Mouse (Mus musculus): ENCODE measurements around the gene Adgrf1. TPM values are rescaled to one million over a fixed set of nuclear protein-coding genes. Genes with fewer than 3 reads are reported as not detected.

Gene Adgrf1
- 0.06 and 0.17 TPM in 2 replicates for polyA plus RNA-seq (2012; rRNA removed)

DNA sequence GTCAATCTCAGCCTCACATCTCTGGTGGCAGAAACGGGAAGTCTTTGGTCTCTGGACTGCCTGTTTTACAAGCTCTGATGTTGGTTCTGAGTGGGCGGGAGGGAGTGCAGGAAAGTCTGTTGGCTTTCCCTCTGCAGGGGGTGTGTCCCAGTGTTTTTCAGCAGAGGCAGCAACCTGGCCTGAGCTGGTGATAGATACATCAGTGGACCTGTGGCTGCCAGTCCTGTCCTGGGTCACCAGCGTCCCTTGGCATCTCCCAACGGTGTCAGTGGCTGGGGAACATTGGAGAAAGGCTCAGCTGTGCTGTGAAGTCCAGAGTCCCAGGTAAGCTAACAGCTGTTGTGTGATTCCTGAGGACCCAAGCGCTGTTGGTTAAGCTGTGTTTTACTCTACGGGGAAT, at the start of gene Adgrf1:
Adgrf1 (plus strand) TSS at position 169 of the 400 bp plus-strand sequence.
- Histone ChIP-seq H3K27ac (ENCODE audit: insufficient read depth, low read depth, low read length) (no peak within 1 kb of the TSS), H3K27me3 (ENCODE audit: control insufficient read depth, insufficient read depth, low read length) (no peaks in the 10 kb centered on the region), H3K36me3 (ENCODE audit: control insufficient read depth, insufficient read depth, low read length) (no peaks in the 10 kb centered on the region), H3K4me1 (ENCODE audit: control insufficient read depth, insufficient read depth, insufficient read length, low read length) (peaks cover 4% of the 10 kb centered on the region; the same call in 1 of the 2 replicates), H3K4me3 (ENCODE audit: low read depth, low read length) (no peak within 1 kb of the TSS)
- 12% methylated on average over 6 of the region's 6 CpGs for WGBS
- no peak for TF ChIP-seq POLR2A (IDR thresholded peaks at IDR 0.05; ENCODE audit: low read depth, low read length)
- no peak for TF ChIP-seq CTCF (IDR thresholded peaks at IDR 0.05; ENCODE audit: extremely low read depth, insufficient read length, insufficient replicate concordance, low read depth, low read length)

DNA sequence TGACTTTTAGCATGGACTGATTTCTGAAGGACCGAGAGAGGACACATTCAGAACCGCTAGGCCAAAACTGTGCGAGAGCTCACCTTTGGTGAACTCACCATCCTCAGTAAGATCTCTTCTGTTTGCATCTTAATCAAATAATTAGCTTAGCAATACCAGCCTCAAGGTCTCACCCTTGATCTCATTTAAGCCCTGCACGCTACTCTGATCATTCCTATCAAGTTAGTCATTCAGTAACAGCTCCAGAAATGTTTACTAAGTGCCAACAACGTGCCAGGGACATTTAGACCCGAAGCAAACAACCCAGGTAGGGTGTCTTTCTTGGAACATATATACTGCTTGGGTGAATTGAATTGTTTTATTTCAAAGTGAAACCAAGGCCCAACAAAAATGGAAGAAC, 44.0 kb upstream of the Adgrf1 start:
- Histone ChIP-seq H3K27me3 (ENCODE audit: control insufficient read depth, insufficient read depth, low read length) (no peaks in the 10 kb centered on the region), H3K36me3 (ENCODE audit: control insufficient read depth, insufficient read depth, low read length) (no peaks in the 10 kb centered on the region), H3K4me3 (ENCODE audit: low read depth, low read length) (no peak overlapping the region), H3K27ac (ENCODE audit: insufficient read depth, low read depth, low read length) (no peak overlapping the region), H3K4me1 (ENCODE audit: control insufficient read depth, insufficient read depth, insufficient read length, low read length) (no peaks in the 10 kb centered on the region)
- 45% methylated on average over 6 of the region's 6 CpGs for WGBS
- TF ChIP-seq CTCF (IDR thresholded peaks at IDR 0.05; ENCODE audit: extremely low read depth, insufficient read length, insufficient replicate concordance, low read depth, low read length) (no peak), POLR2A (IDR thresholded peaks at IDR 0.05; ENCODE audit: low read depth, low read length) (no peak)

DNA sequence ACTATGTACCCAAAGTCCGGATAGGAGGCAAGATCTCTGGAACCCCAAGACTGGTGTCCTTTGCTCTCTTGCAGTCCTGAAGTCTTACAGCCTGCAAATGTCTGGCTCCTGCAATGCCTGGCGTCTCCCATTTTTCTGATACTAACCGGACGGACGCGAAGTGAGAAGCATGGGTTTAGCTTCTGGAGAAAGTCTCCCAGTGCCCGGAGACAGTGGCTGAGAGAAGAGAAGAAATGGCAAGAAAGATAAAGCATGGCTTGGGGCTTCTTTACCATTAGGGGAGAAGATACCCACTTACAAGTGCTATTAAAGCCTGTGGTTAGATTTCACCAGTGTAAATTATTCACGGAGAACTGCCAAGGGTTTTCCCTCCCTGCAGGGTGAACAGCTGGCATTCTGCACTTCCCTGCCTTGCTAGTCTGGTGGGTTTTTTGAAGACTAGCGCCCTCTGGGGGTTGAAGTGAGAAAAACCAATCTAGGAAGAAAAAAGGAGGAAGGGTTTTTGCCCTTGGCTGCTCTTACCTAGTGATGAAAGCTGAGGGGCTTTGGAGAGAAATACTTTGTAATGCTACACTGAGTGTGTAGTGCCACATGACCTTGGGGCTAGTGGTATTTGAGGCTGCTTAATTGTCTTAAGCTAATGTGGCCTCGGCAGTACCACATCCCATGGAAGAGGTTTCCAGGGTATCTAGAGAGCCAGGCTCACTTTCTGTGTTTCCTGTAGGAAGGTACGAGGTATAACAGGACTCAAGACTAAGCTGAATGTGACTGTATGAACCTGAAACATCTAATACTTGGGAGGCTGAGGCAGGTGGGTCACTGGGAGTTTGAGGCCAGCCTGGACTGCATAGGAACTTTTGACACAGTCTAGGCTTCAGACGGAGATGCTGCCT, 40.3 kb upstream of the Adgrf1 start:
- Histone ChIP-seq H3K36me3 (ENCODE audit: control insufficient read depth, insufficient read depth, low read length) (no peaks in the 10 kb centered on the region), H3K4me1 (ENCODE audit: control insufficient read depth, insufficient read depth, insufficient read length, low read length) (no peaks in the 10 kb centered on the region), H3K27ac (ENCODE audit: insufficient read depth, low read depth, low read length) (no peak overlapping the region), H3K4me3 (ENCODE audit: low read depth, low read length) (no peak overlapping the region), H3K27me3 (ENCODE audit: control insufficient read depth, insufficient read depth, low read length) (no peaks in the 10 kb centered on the region)
- 29% methylated on average over 12 of the region's 12 CpGs for WGBS
- no peak for TF ChIP-seq POLR2A (IDR thresholded peaks at IDR 0.05; ENCODE audit: low read depth, low read length)
- TF ChIP-seq CTCF (IDR thresholded peaks at IDR 0.05; ENCODE audit: extremely low read depth, insufficient read length, insufficient replicate concordance, low read depth, low read length) = peak; percentile 66; the same call in 1 of the 2 replicates

DNA sequence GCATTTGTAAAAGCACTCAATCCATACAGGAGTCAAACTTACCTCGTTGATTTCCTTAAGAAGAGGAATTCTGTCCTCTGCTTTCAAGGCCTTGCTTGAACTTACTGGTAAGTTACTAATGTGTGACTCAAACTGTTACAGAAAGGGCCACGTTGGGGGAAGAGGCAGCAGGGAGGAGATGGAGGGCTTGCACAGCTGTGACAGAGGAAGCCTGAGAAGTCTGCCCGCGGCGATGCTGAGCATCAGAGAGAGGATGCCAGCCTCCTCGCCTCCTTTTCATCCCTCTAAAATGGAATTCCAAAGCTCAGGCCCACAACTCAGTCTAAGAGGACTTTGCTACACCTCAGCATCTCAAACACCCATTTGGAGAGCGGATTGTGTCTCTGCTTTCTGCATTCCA, 39.3 kb upstream of the Adgrf1 start:
- Histone ChIP-seq H3K4me1 (ENCODE audit: control insufficient read depth, insufficient read depth, insufficient read length, low read length) (no peaks in the 10 kb centered on the region), H3K4me3 (ENCODE audit: low read depth, low read length) (no peak overlapping the region), H3K27me3 (ENCODE audit: control insufficient read depth, insufficient read depth, low read length) (no peaks in the 10 kb centered on the region), H3K27ac (ENCODE audit: insufficient read depth, low read depth, low read length) (no peak overlapping the region), H3K36me3 (ENCODE audit: control insufficient read depth, insufficient read depth, low read length) (no peaks in the 10 kb centered on the region)
- TF ChIP-seq POLR2A (IDR thresholded peaks at IDR 0.05; ENCODE audit: low read depth, low read length) (no peak), CTCF (IDR thresholded peaks at IDR 0.05; ENCODE audit: extremely low read depth, insufficient read length, insufficient replicate concordance, low read depth, low read length) (no peak)
- 90% methylated on average over 7 of the region's 7 CpGs for WGBS

DNA sequence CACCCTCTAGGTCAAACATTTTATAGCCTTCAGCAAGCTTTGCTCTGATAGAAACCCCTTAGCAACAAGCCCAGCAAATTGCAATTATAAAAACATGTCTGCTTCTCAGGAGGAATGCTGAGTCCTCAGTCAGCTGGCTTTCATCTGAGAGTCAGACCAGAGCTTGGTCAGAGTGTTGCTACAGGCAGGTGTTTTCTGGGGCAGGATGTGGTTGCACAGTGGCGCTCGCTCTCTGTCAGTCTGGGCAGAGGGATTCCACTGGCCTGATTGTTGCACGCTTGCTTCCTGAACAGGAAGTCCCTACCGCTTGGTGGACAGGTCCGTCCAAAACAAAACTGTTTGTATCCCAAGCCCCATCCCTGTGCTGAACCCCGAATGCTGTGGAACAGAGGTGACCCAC, 37.4 kb upstream of the Adgrf1 start:
- Histone ChIP-seq H3K27ac (ENCODE audit: insufficient read depth, low read depth, low read length) (no peak overlapping the region), H3K36me3 (ENCODE audit: control insufficient read depth, insufficient read depth, low read length) (no peaks in the 10 kb centered on the region), H3K27me3 (ENCODE audit: control insufficient read depth, insufficient read depth, low read length) (no peaks in the 10 kb centered on the region), H3K4me3 (ENCODE audit: low read depth, low read length) (no peak overlapping the region), H3K4me1 (ENCODE audit: control insufficient read depth, insufficient read depth, insufficient read length, low read length) (no peaks in the 10 kb centered on the region)
- 26% methylated on average over 6 of the region's 6 CpGs for WGBS
- TF ChIP-seq CTCF (IDR thresholded peaks at IDR 0.05; ENCODE audit: extremely low read depth, insufficient read length, insufficient replicate concordance, low read depth, low read length) (no peak), POLR2A (IDR thresholded peaks at IDR 0.05; ENCODE audit: low read depth, low read length) (no peak)

DNA sequence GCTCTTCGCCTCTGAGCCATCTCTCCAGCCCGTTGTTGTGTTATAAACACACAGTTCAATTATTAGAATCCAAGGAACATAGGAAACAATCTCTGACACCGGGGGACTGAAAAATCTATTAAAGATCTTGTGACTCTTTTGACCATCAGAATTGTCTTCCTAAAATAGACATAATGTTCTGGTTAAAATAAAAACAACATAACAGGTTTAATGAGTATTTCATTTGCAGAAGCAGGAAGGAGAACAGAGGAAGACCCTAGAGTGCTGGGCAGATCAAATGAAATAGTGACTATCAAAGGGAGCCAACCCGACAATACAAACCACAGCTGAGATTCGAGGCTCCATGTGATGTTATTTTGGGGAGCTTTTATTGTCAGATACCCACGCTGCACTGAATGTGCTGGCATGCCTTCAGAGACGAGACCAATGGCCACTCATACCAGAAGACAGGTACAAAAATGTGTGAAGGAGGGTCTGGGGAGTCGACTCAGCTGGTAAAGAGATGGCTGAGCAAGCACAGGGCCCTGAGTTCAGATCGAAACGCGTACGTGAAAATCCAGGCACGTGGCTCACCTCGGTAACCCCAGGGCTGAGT, 33.4 kb upstream of the Adgrf1 start:
- no peaks in the 10 kb centered on the region for H3K36me3 ChIP-seq (ENCODE audit: control insufficient read depth, insufficient read depth, low read length)
- H3K27ac ChIP-seq (ENCODE audit: insufficient read depth, low read depth, low read length) = no peak overlapping the region
- no peak for TF ChIP-seq POLR2A (IDR thresholded peaks at IDR 0.05; ENCODE audit: low read depth, low read length)
- no peak for TF ChIP-seq CTCF (IDR thresholded peaks at IDR 0.05; ENCODE audit: extremely low read depth, insufficient read length, insufficient replicate concordance, low read depth, low read length)
- H3K4me3 ChIP-seq (ENCODE audit: low read depth, low read length) = no peak overlapping the region
- no peaks in the 10 kb centered on the region for H3K27me3 ChIP-seq (ENCODE audit: control insufficient read depth, insufficient read depth, low read length)
- no peaks in the 10 kb centered on the region for H3K4me1 ChIP-seq (ENCODE audit: control insufficient read depth, insufficient read depth, insufficient read length, low read length)
- WGBS = 79% methylated on average over 14 of the region's 14 CpGs

DNA sequence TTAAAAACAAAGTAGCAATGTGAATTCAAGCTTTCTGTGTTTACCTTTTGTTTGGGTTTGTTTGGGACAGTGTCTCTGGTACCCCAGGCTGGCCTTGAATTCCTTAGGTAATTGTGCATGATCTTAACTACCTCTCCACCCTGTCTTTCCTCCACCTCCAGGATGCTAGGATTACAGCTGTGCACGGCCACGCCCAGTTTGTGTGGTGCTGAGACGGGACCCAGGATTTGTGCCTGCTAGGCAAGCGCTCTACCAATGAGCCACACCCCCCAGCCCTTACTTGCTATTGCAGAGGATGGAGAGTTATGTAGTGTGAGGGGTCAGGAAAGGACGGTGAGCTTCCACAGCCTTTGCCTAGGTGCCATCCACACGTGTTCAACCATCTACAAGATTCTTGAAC, 31.1 kb upstream of the Adgrf1 start:
- no peak for TF ChIP-seq POLR2A (IDR thresholded peaks at IDR 0.05; ENCODE audit: low read depth, low read length)
- no peak for TF ChIP-seq CTCF (IDR thresholded peaks at IDR 0.05; ENCODE audit: extremely low read depth, insufficient read length, insufficient replicate concordance, low read depth, low read length)
- WGBS = 58% methylated on average over 6 of the region's 6 CpGs
- Histone ChIP-seq H3K4me1 (ENCODE audit: control insufficient read depth, insufficient read depth, insufficient read length, low read length) (no peaks in the 10 kb centered on the region), H3K27me3 (ENCODE audit: control insufficient read depth, insufficient read depth, low read length) (no peaks in the 10 kb centered on the region), H3K36me3 (ENCODE audit: control insufficient read depth, insufficient read depth, low read length) (no peaks in the 10 kb centered on the region), H3K27ac (ENCODE audit: insufficient read depth, low read depth, low read length) (no peak overlapping the region), H3K4me3 (ENCODE audit: low read depth, low read length) (no peak overlapping the region)
